Mouse (Mus musculus) limb, embryonic 15.5 days (tissue): ENCODE results near the gene Gps2. TPM values are rescaled to one million over a fixed set of nuclear protein-coding genes. Genes with fewer than 3 reads are reported as not detected.
A peak's percentile ranks its signal among the peaks of the same experiment; 100 is the strongest.

Source experiments
- ATAC-seq: fragments of 200-750 bp; cut with Nextera tagmentation; 2 replicates; pipeline ENCODE4 v1.8.0; 2017; ENCODE audit warnings: low read depth, moderate TSS enrichment; ENCODE audit not compliant: insufficient number of reproducible peaks, low FRiP score, low TSS enrichment
- H3K27ac ChIP-seq: fragments of 300-500 bp; sonication (generic); 2 replicates; pipeline ENCODE4 v1.5.1; 2015; ENCODE audit warnings: moderate library complexity, mild to moderate bottlenecking, inconsistent platforms
- H3K27me3 ChIP-seq: fragments of 300-500 bp; sonication (generic); 2 replicates; pipeline ENCODE4 v1.6.1; 2015; ENCODE audit warnings: inconsistent platforms
- H3K36me3 ChIP-seq: fragments of 300-500 bp; sonication (generic); 2 replicates; pipeline ENCODE4 v1.6.1; 2015; ENCODE audit warnings: inconsistent platforms
- H3K4me1 ChIP-seq: fragments of 300-500 bp; sonication (generic); 2 replicates; pipeline ENCODE4 v1.6.1; 2015; ENCODE audit warnings: inconsistent platforms
- H3K4me2 ChIP-seq: fragments of 300-500 bp; sonication (generic); 2 replicates; pipeline ENCODE4 v1.6.1; 2015; ENCODE audit warnings: mild to moderate bottlenecking, inconsistent platforms
- H3K4me3 ChIP-seq: fragments of 300-500 bp; sonication (generic); 2 replicates; pipeline ENCODE4 v1.5.1; 2015; ENCODE audit warnings: mild to moderate bottlenecking, inconsistent platforms
- H3K9ac ChIP-seq: fragments of 300-500 bp; sonication (generic); 2 replicates; pipeline ENCODE4 v1.6.1; 2015; ENCODE audit warnings: inconsistent platforms
- H3K9me3 ChIP-seq: fragments of 300-500 bp; sonication (generic); 2 replicates; pipeline ENCODE4 v1.6.1; 2016; ENCODE audit warnings: inconsistent platforms
- WGBS: fragments of 180-500 bp; shearing (Covaris S2); methylation state at CpG from one replicate; pipeline ENCODE4 v1.1.7; 2015; 5-methylcytosine and 5-hydroxymethylcytosine counted together
- polyA plus RNA-seq: library from polyadenylated mRNA; unstranded; fragments of >200 nt; fragmentation: Nextera tagmentation; extraction: Ambion mirVana; gene quantifications from 2 replicates; pipeline ENCODE4 v1.2.1, GENCODE M21; 2015

The Gps2 gene
- polyA plus RNA-seq, 1 experiment from 2014 or later, result 71.5 TPM

GRCm38 (mm10) chr11:69932254-69932653, 18.6 kb downstream of the Gps2 start:
- H3K4me1 ChIP-seq, result peaks cover 29% of the 10 kb centered on the region
- no peak overlapping the region for H3K4me3 ChIP-seq
- no peaks in the 10 kb centered on the region for H3K36me3 ChIP-seq
- no peak for ATAC-seq
- no peak overlapping the region for H3K4me2 ChIP-seq
- 37% methylated on average over 3 of the region's 3 CpGs for WGBS
- peaks cover 7% of the 10 kb centered on the region; the same call in 1 of the 2 replicates for H3K27me3 ChIP-seq
- no peak overlapping the region for H3K9ac ChIP-seq
- no peak overlapping the region for H3K27ac ChIP-seq
- no peaks in the 10 kb centered on the region for H3K9me3 ChIP-seq

- peaks cover 7% of the 10 kb centered on the region; the same call in 1 of the 2 replicates for H3K27me3 ChIP-seq
- H3K4me2 ChIP-seq, result no peak overlapping the region
- H3K9ac ChIP-seq, result no peak overlapping the region
- 70% methylated on average over 4 of the region's 4 CpGs for WGBS
- no peak overlapping the region for H3K27ac ChIP-seq
- ATAC-seq, result no peak
- H3K4me3 ChIP-seq, result no peak overlapping the region
- H3K36me3 ChIP-seq, result no peaks in the 10 kb centered on the region
- peaks cover 37% of the 10 kb centered on the region for H3K4me1 ChIP-seq
- H3K9me3 ChIP-seq, result no peaks in the 10 kb centered on the region
These were observed 19.4 kb downstream of the Gps2 start for GRCm38 (mm10) chr11:69933066-69933465.

GRCm38 (mm10) chr11:69934169-69934568, 20.5 kb downstream of the Gps2 start:
- Histone ChIP-seq H3K4me3 (peak overlapping the region; percentile 54; the same call in 1 of the 2 replicates), H3K4me1 (peaks cover 46% of the 10 kb centered on the region), H3K9ac (no peak overlapping the region), H3K9me3 (no peaks in the 10 kb centered on the region), H3K27ac (no peak overlapping the region), H3K27me3 (peaks cover 10% of the 10 kb centered on the region; the same call in 1 of the 2 replicates), H3K36me3 (no peaks in the 10 kb centered on the region), H3K4me2 (peak overlapping the region; percentile 45)
- ATAC-seq, result no peak
- WGBS, result under 1% methylated on average over 18 of the region's 18 CpGs

GRCm38 (mm10) chr11:69934681-69935080, 21.0 kb downstream of the Gps2 start:
- no peak for ATAC-seq
- H3K27ac ChIP-seq, result no peak overlapping the region
- H3K9me3 ChIP-seq, result no peaks in the 10 kb centered on the region
- WGBS, result 15% methylated on average over 6 of the region's 6 CpGs
- peaks cover 48% of the 10 kb centered on the region for H3K4me1 ChIP-seq
- peak overlapping the region; percentile 99 for H3K4me2 ChIP-seq
- no peak overlapping the region for H3K9ac ChIP-seq
- H3K36me3 ChIP-seq, result no peaks in the 10 kb centered on the region
- peaks cover 10% of the 10 kb centered on the region; the same call in 1 of the 2 replicates for H3K27me3 ChIP-seq
- H3K4me3 ChIP-seq, result peak overlapping the region; percentile 54; the same call in 1 of the 2 replicates

- Histone ChIP-seq H3K4me2 (peak within 1 kb of the TSS; percentile 99), H3K4me1 (peaks cover 48% of the 10 kb centered on the region), H3K9ac (peak within 1 kb of the TSS; percentile 37), H3K9me3 (no peaks in the 10 kb centered on the region), H3K36me3 (no peaks in the 10 kb centered on the region), H3K27me3 (peaks cover 10% of the 10 kb centered on the region; the same call in 1 of the 2 replicates), H3K4me3 (peak within 1 kb of the TSS; percentile 54), H3K27ac (0 out of 2 replicates have a peak within 1 kb of the TSS, but pooled peaks have one; percentile 11)
- ATAC-seq, result peak; percentile 90
- 2% methylated on average over 40 of the region's 62 CpGs for WGBS
These were observed 21.6 kb downstream of the Gps2 start, which contains the start of gene Ybx2 for GRCm38 (mm10) chr11:69935137-69935879. TSS of gene Ybx2 (plus strand) at chr11:69935796.

GRCm38 (mm10) chr11:69936156-69936555, 22.5 kb downstream of the Gps2 start:
- Histone ChIP-seq H3K9ac (peak overlapping the region; percentile 37), H3K4me3 (peak overlapping the region; percentile 54), H3K4me2 (peak overlapping the region; percentile 99), H3K9me3 (no peaks in the 10 kb centered on the region), H3K36me3 (no peaks in the 10 kb centered on the region), H3K4me1 (peaks cover 48% of the 10 kb centered on the region), H3K27ac (no peak overlapping the region), H3K27me3 (peaks cover 10% of the 10 kb centered on the region; the same call in 1 of the 2 replicates)
- no peak for ATAC-seq
- WGBS, result under 1% methylated on average over 30 of the region's 30 CpGs

- Histone ChIP-seq H3K27me3 (peaks cover 10% of the 10 kb centered on the region; the same call in 1 of the 2 replicates), H3K36me3 (no peaks in the 10 kb centered on the region), H3K4me3 (peak overlapping the region; percentile 54), H3K9me3 (no peaks in the 10 kb centered on the region), H3K4me1 (peaks cover 48% of the 10 kb centered on the region), H3K27ac (no peak overlapping the region), H3K9ac (no peak overlapping the region), H3K4me2 (peak overlapping the region; percentile 99)
- ATAC-seq, result no peak
- 36% methylated on average over 9 of the region's 9 CpGs for WGBS
These were observed 23.1 kb downstream of the Gps2 start for GRCm38 (mm10) chr11:69936714-69937347.

- Histone ChIP-seq H3K27ac (peak overlapping the region; percentile 59; the same call in 1 of the 2 replicates), H3K27me3 (peaks cover 10% of the 10 kb centered on the region; the same call in 1 of the 2 replicates), H3K4me1 (peaks cover 48% of the 10 kb centered on the region), H3K9ac (no peak overlapping the region), H3K4me2 (no peak overlapping the region), H3K4me3 (no peak overlapping the region), H3K9me3 (no peaks in the 10 kb centered on the region), H3K36me3 (peaks cover 3% of the 10 kb centered on the region; the same call in 1 of the 2 replicates)
- WGBS, result 20% methylated on average over 4 of the region's 4 CpGs
- no peak for ATAC-seq
These were observed 23.7 kb downstream of the Gps2 start for GRCm38 (mm10) chr11:69937385-69937784.

- no peak overlapping the region for H3K4me2 ChIP-seq
- no peak overlapping the region for H3K9ac ChIP-seq
- peak overlapping the region; percentile 59; the same call in 1 of the 2 replicates for H3K27ac ChIP-seq
- peaks cover 48% of the 10 kb centered on the region for H3K4me1 ChIP-seq
- ATAC-seq, result no peak
- H3K4me3 ChIP-seq, result no peak overlapping the region
- peaks cover 6% of the 10 kb centered on the region for H3K36me3 ChIP-seq
- WGBS, result 68% methylated on average over 5 of the region's 5 CpGs
- H3K9me3 ChIP-seq, result no peaks in the 10 kb centered on the region
- peaks cover 10% of the 10 kb centered on the region; the same call in 1 of the 2 replicates for H3K27me3 ChIP-seq
These were observed 24.1 kb downstream of the Gps2 start for GRCm38 (mm10) chr11:69937834-69938233.

- no peak overlapping the region for H3K27ac ChIP-seq
- ATAC-seq, result no peak
- no peak overlapping the region for H3K9ac ChIP-seq
- H3K36me3 ChIP-seq, result peaks cover 12% of the 10 kb centered on the region
- no peaks in the 10 kb centered on the region for H3K9me3 ChIP-seq
- WGBS, result 24% methylated on average over 9 of the region's 9 CpGs
- H3K4me2 ChIP-seq, result no peak overlapping the region
- peaks cover 48% of the 10 kb centered on the region for H3K4me1 ChIP-seq
- peaks cover 10% of the 10 kb centered on the region; the same call in 1 of the 2 replicates for H3K27me3 ChIP-seq
- H3K4me3 ChIP-seq, result no peak overlapping the region
These were observed 24.8 kb downstream of the Gps2 start for GRCm38 (mm10) chr11:69938401-69938979.

GRCm38 (mm10) chr11:69939181-69939580, 25.5 kb downstream of the Gps2 start:
- no peak overlapping the region for H3K9ac ChIP-seq
- H3K4me1 ChIP-seq, result peaks cover 44% of the 10 kb centered on the region
- 57% methylated on average over 5 of the region's 5 CpGs for WGBS
- no peak for ATAC-seq
- peaks cover 17% of the 10 kb centered on the region for H3K36me3 ChIP-seq
- H3K27ac ChIP-seq, result no peak overlapping the region
- H3K4me2 ChIP-seq, result no peak overlapping the region
- no peak overlapping the region for H3K4me3 ChIP-seq
- H3K9me3 ChIP-seq, result no peaks in the 10 kb centered on the region
- H3K27me3 ChIP-seq, result peaks cover 10% of the 10 kb centered on the region; the same call in 1 of the 2 replicates
